Mouse (Mus musculus) embryonic facial prominence, embryonic 13.5 days (tissue): ENCODE measurements around the gene Gm6217. TPM values are rescaled to one million over a fixed set of nuclear protein-coding genes. Genes with fewer than 3 reads are reported as not detected.

ENCODE experiments used
- polyA plus RNA-seq: library from polyadenylated mRNA; unstranded; fragments of >200 nt; fragmentation: Nextera tagmentation; extraction: Ambion mirVana; gene quantifications from 2 replicates; pipeline ENCODE4 v1.2.1, GENCODE M21; 2015

The Gm6217 gene
- polyA plus RNA-seq, 1 experiment from 2014 or later, result not detected

Other genes starting within 250 kb of the Gm6217 start
- 219 and 227 TPM in 2 replicates for gene Mff, start 206.5 kb downstream of the Gm6217 start, polyA plus RNA-seq
- 0.14 and 0.78 TPM in 2 replicates for gene Tm4sf20, start 162.9 kb downstream of the Gm6217 start, polyA plus RNA-seq
- gene Gm47791, start 160.2 kb downstream of the Gm6217 start, polyA plus RNA-seq, result not detected in 2 replicates
- gene Agfg1, start 91.9 kb downstream of the Gm6217 start, polyA plus RNA-seq, result 22.9 and 28.1 TPM in 2 replicates
- gene A030005L19Rik, start 18.1 kb downstream of the Gm6217 start, polyA plus RNA-seq, result 0.35 TPM in 1 of 2 replicates, not detected in the other
- not detected in 2 replicates for gene A030014E15Rik, start 6.5 kb downstream of the Gm6217 start, polyA plus RNA-seq
- gene A030003K21Rik, start 12.0 kb upstream of the Gm6217 start, polyA plus RNA-seq, result not detected in 2 replicates
- gene Gm7544, start 24.6 kb upstream of the Gm6217 start, polyA plus RNA-seq, result not detected in 2 replicates
- not detected in 2 replicates for gene Gm47955, start 28.9 kb upstream of the Gm6217 start, polyA plus RNA-seq
- not detected in 2 replicates for gene Gm47959, start 69.1 kb upstream of the Gm6217 start, polyA plus RNA-seq
- gene Slc19a3, start 107.0 kb upstream of the Gm6217 start, polyA plus RNA-seq, result 0.13 and 0.19 TPM in 2 replicates
- gene Krtap28-10, start 111.1 kb upstream of the Gm6217 start, polyA plus RNA-seq, result not detected in 2 replicates
- gene Gm47969, start 113.5 kb upstream of the Gm6217 start, polyA plus RNA-seq, result not detected in 2 replicates
- not detected in 2 replicates for gene A030005K14Rik, start 128.0 kb upstream of the Gm6217 start, polyA plus RNA-seq
- not detected in 2 replicates for gene Krtap28-13, start 129.5 kb upstream of the Gm6217 start, polyA plus RNA-seq
- 1.1 TPM in 1 of 2 replicates, not detected in the other for gene Ccl20, start 185.4 kb upstream of the Gm6217 start, polyA plus RNA-seq
- not detected in 2 replicates for gene Daw1, start 228.4 kb upstream of the Gm6217 start, polyA plus RNA-seq